Mouse (Mus musculus) ES-E14 (cell line): ENCODE measurements around the gene Cmtm3.
"Not testable (repeated sequence)": the region's sequence is repeated elsewhere in the genome, so short reads cannot be mapped to it uniquely, and the experiment has no call there.

ENCODE experiments used
- CHD2 ChIP-seq: IDR thresholded peaks from 2 replicates; pipeline ENCODE4 v1.6.1; 2014; ENCODE audit warnings: mild to moderate bottlenecking, low read depth, low read length, inconsistent platforms
- MAFK ChIP-seq: IDR thresholded peaks from 2 replicates; pipeline ENCODE4 v1.6.1; 2014; ENCODE audit warnings: mild to moderate bottlenecking, low read depth, low read length, inconsistent platforms; ENCODE audit not compliant: insufficient read depth
- ZNF384 ChIP-seq: IDR thresholded peaks from 2 replicates; pipeline ENCODE4 v1.6.1; 2012; ENCODE audit warnings: low read depth, low read length, inconsistent platforms

DNA sequence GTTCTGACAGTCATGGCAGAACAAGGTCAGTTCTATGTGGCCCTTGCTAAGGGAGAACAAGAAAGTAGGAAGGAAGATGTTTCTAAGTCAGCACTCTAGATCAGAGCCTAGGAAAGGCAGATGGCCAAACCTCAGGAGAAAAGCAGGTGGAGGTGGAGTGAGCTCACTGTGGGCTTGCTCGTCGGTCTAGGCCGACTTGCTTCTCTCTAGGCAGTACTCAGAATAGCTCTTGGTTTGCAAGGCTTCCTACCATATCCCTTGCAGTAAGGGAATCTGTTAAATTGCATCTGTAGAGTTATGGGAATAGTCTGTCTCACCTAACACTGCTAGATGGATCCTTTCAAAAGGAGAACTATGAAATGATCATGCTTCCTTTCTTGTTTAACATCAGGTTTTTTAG lies 27.2 kb upstream of the Cmtm3 start:
- not testable (repeated sequence) for TF ChIP-seq CHD2, MAFK, ZNF384
